Mouse (Mus musculus) brain, embryonic 14.5 days (tissue): ENCODE measurements around the gene Fggy. TPM values are rescaled to one million over a fixed set of nuclear protein-coding genes. Genes with fewer than 3 reads are reported as not detected.

ENCODE experiments used
- DNase-seq: peaks from one replicate; pipeline ENCODE4 v3.0.0-alpha.2; 2011; ENCODE audit warnings: low read depth
- CTCF ChIP-seq: fragments of 200-500 bp; IDR thresholded peaks from 2 replicates; pipeline ENCODE4 v1.5.1; 2012; ENCODE audit warnings: inconsistent platforms, mild to moderate bottlenecking, moderate library complexity, borderline replicate concordance; ENCODE audit not compliant: insufficient read depth, insufficient read length; ENCODE audit errors: extremely low read depth
- POLR2A ChIP-seq: fragments of 200-500 bp; IDR thresholded peaks from 2 replicates; pipeline ENCODE4 v1.6.1; 2012; ENCODE audit warnings: mild to moderate bottlenecking, inconsistent platforms, borderline replicate concordance; ENCODE audit not compliant: poor library complexity, insufficient read depth, insufficient read length, severe bottlenecking; ENCODE audit errors: extremely low read depth
- polyA plus RNA-seq: library from polyadenylated mRNA; depleted of rRNA; stranded (reverse); fragments of >200 nt; gene quantifications from 2 replicates; pipeline ENCODE4 v1.2.3, GENCODE M21; 2012

Fggy gene
- polyA plus RNA-seq, 1 experiment, result 5.0 TPM

DNA sequence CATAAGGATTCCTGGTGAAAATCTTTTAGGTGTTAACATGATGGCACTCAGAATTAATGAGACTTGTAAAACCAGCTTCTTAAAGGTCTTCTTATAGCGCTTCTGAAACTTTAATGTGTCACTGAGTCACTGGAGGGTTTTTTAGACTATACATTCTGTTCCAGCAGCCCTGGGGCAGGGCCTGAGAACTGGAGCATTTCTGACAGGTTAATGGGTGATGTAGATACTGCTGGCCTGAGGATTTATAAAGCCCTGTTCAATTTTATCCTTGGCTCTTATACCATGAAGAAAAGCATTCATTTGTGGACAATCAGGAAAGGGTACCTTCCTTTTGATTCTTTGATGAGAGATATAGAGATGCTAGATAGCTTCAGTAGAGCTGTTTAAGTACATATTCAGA, 45.9 kb downstream of the Fggy start:
- TF ChIP-seq POLR2A (no peak), CTCF (no peak)

DNA sequence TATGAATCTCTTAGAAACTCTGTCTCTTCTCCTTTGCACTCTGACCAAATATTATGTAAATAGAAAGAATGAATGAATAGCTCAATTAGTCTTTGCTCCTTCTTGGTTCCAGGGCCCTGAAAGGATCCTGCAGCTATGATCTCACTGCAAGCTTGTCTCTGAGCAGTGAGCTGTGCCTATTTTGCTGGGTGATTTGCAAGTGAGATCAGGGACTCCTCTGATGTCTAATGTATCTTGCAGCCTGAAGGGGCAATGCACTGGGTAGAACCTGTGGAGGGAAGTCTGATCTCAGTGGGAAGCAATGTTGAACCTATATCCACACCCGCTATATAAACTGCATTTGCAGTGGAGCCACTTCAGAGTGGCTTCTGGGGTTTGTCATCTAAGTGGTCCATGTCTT, 53.4 kb downstream of the Fggy start:
- TF ChIP-seq POLR2A, result no peak
- TF ChIP-seq CTCF, result no peak
- peak; percentile 69 for DNase-seq

More for the DNA sequence above, 45.9 kb downstream of the Fggy start:
- DNase-seq, result no peak

DNA sequence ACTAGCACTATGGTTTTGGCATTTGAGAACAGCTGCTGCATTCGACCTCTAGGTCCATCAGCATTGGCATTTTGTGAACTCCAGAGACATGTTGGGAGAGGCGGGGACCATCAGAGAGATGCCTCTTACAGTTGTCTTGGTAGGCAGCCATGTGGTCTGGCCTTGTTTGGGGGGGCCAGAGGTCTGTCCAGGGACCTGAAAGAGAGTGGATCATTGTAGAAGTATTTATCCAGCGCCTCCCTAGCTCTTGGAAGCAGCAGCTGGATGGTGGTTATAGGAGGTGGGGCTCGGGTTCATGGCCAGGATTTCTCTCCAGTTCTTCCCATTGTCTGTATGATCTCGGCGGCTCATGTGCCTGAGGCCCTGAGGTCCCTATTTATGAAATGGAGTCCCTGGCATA, 54.1 kb downstream of the Fggy start:
- TF ChIP-seq POLR2A, result no peak
- no peak for TF ChIP-seq CTCF
- DNase-seq, result no peak

DNA sequence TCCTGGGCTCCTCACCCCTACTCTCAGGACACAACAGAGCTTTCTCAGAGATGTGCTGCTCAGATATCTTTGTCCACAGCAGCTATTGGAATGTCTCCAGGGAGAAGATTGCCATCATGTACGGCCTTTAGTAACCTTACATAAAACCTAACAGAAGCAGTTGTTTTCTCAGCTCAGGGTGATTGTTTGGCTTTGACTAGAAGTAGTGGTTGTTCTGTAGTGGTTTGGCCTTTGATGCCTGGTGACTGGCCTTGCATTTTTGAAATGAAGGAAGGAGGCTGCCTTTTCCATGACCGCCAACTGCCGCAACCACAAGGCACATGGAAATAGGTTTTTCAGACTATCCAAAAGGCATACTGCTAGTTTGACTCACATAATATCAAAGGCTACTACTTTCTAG, 63.7 kb downstream of the Fggy start:
- no peak for TF ChIP-seq CTCF
- no peak for TF ChIP-seq POLR2A
- DNase-seq, result no peak

DNA sequence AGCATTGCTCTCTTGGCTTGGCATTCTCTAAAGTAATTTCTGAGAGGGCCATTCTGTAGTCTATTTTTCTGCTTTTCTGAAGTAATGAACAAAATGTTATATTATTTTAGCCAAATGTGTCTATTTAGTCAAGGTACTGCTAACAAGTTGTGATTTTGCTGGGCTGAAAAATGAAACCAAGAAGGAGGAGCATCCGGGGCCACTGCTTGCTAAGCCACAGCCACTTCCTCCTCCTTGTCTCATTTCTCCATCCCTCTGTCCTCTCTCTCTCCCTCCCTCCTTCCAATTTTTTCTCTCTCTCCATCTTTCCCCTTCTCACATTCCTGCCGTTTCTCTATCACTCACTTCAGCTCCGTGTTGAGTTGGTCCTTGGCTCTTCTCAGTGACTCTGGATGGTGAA, 67.4 kb downstream of the Fggy start:
- TF ChIP-seq CTCF (no peak), POLR2A (no peak)
- DNase-seq, result no peak

DNA sequence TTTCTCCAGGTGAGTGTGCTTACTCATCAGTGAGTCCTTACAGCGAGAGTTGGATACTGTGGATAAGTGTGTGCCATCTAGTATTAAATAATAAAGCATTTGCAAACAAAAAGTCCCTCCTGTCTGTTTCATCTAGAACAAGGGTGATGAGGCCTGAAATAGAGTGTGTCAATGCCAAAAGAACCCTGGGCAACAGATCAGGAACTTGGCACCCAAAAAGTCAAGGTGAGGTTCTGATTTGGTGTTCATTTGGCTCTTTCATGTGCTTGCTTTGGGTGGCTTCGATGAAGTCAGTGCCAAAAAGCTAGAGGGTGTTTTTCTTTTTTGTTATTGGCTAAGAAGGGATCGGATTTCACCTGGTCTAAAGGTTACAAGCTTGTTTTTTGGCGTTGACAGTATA, 68.3 kb downstream of the Fggy start:
- no peak for DNase-seq
- TF ChIP-seq POLR2A (no peak), CTCF (no peak)

DNA sequence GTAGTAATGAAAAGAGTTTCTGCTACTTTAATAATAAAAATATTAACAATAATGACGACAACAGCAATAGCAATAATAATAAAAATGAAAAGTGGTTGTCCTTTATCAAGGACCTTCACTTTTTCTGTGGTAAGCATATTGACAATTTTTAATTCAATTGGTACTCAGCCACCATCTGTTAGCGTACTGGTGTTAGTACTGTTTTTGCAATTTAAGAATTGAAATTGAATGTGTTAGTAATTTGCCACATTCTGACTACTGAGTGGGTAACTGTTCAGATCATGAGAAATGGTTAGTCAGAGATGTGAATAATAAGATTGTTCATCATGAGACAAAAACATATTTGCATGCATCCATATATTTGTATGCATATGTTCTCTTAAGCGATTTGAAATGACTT, 68.9 kb downstream of the Fggy start:
- TF ChIP-seq CTCF (no peak), POLR2A (no peak)
- DNase-seq, result no peak

DNA sequence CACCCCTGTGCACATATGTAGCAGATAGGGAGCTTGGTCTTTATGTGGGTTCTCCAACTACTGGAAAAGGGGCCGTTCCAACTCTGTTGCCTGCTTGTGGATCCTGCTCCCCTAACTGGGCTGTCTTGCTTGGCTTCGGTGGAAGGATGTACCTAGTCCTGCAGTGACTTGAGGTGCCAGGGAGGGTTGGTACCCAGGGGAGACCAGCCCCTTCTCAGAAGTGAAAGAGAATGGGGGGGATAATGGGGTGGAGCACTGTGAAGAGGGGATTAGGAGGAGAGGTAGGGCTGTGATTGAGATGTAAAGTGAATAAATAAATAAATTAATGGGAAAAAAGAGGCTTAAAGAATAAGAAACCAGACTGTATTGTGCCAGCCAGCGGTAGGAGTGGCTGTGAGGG, 77.6 kb downstream of the Fggy start:
- TF ChIP-seq POLR2A (no peak), CTCF (no peak)
- no peak for DNase-seq

DNA sequence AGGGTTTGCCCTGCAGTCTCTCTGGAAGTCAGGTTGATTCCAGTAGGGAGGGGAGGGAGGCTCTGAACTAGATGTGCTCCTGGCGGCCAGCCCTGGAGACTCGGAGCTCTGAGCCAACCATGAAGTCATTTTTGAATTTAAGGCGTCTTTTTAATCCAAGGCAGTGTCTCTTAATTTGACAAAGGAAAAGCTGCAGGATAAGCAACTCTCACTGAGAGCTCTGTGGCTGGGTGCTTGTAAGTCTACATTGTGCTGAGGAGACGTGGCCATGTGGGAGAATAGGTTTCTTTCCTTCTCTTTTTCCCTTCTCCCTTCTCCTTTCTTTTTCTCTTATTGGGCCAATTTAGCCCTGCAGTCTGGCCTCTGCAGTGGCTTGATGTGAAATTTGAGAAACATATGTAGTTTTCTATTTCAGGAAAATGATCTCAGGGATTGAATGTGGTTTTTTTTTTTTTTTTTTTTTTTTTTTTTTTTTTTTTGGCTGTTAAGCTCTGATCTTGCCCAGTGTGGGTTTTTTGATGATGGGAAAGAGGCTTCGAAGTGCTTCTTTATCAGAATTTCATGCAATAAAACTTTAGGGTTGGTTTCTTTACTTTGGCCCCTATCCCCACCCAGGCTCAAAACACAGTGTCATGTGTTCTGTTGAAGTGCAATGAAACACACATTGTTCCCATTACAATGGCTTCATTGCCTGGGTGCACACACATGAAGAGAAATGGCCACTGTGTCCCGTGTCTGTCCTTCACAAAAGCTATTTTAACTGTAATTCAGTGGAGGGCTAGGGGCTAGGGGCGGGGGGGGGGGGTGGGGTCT, 79.8 kb downstream of the Fggy start:
- TF ChIP-seq POLR2A (no peak), CTCF (no peak)
- peak; percentile 87 for DNase-seq

DNA sequence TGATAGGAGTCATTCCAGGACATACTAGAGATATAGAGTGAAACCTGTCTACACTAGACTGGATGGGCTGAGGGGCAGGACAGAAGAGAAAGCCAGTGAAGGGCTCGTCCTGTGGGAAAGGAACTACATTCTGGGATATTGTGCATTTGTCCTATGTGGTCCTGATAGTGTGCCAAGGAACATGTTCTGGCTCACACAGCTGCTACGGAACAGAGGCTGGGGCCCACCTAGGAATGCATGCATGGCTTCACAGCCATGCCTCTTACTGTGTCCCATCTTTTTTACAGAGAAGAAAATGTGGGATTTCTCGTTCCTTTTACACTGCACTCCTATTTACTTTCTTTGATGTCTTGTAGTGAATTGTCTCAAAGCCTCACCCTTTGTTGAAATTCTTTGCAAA, 80.8 kb downstream of the Fggy start:
- TF ChIP-seq CTCF, result no peak
- no peak for TF ChIP-seq POLR2A
- DNase-seq, result peak; percentile 43

DNA sequence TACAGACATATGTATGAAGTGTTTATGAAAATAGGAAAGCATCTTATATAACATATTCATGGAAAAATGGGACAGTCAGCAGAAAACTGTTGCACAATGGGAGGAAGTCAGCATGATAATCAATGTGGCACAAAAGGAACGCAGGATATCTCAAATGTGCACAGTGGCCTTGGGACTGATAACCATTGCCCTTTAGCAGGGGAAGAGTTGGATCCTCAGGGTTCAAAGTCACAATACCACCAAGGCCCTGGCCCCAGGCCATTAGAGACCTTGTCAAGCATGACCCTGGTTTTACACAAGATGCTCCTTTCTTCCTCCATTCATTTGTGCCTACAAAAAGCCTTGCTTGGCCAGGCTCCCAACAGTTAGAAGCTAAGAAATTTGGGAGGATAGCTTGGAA, 83.5 kb downstream of the Fggy start:
- no peak for TF ChIP-seq POLR2A
- TF ChIP-seq CTCF, result no peak
- no peak for DNase-seq

DNA sequence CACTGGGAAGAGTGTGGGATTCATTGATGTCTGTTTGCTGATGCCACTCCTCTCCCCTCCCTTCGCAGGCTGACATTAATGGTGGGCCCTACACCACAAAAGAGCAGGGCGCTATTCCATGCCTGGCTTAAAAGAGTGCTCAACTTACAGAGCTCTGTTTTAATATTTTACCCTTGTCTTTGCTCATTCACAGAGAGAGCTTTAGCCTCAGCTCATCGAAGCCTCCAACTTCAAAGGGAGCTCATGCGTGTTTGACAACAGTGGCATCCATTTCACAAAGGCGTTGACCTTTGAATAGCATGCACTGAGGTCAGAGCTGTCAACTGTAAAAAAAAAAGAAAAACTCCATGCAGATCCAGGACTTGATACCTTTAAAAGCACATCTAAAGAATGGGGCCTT, 86.7 kb downstream of the Fggy start:
- no peak for TF ChIP-seq CTCF
- TF ChIP-seq POLR2A, result no peak
- no peak for DNase-seq
